Mouse (Mus musculus) retina, postnatal 1 day (tissue): ENCODE data around the gene Ssbp4.

Experiments used
- DNase-seq: peaks from one replicate; pipeline ENCODE4 v3.0.0-alpha.2; 2012

Ssbp4 gene

DNA sequence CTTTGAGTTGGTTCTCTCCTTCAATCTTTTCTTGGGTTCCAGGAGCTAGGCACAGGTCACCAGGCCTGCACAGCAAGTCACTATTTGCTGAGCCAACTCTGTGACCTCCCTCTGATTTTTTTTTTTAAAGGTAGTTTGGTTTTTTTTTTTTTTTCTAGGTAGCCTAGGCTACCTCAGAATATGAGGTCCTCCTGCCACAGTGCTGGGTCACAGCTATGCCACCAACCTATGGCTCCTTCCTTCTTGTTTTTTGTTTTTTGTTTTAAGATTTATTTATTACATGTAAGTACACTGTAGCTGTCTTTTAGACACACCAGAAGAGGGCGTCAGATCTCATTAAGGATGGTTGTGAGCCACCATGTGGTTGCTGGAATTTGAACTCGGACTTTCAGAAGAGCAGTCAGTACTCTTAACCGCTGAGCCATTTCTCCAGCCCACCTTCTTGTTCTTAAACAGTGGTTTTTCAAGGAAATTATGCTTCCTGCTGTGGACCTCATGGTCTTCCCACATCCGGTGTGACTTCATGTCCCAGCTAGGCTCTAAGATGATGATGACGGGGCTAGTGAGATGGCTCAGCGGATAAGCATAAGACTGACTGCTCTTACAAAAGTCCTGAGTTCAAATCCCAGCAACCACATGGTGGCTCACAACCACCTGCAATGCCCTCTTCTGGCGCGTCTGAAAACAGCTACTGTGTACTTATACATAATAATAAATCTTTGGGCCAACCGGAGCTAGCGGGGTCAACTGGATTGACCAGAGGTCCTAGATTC is 59.1 kb downstream of the Ssbp4 start:
- DNase-seq: no peak

DNA sequence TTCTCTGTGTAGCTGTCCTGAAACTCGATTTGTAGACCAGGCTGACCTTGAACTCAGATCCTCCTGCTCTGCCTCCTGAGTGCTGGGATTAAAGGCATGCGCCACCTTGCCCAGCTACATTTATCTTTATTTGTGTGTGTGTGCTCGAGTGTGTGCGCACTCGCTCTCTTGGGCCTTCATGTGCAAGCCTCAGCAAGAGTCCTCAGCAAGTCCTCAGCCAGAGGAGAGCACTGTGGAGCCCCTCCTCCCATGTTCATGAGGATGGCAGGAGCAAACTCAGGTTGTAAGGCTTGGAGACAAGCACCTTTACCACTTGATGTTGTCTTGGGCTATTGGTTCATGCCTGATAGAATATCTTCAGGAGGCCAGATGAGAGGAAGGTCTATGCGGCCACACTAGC is 60.9 kb downstream of the Ssbp4 start:
- no peak for DNase-seq
